Mouse (Mus musculus): Measurements from ENCODE around the gene Hist1h1t. TPM values are rescaled to one million over a fixed set of nuclear protein-coding genes. Genes with fewer than 3 reads are reported as not detected.

The Hist1h1t gene
- polyA plus RNA-seq, 1 experiment from 2014 or later, result not detected

- WGBS, result 58% methylated on average over 4 of the region's 4 CpGs
- H3K4me1 ChIP-seq (replicated peaks; ENCODE audit: control insufficient read depth, insufficient read depth, low read length), result peaks cover 24% of the 10 kb centered on the region
- H3K27ac ChIP-seq (ENCODE audit: low read depth, low read length), result no peak overlapping the region; the same call in none of the 2 replicates
- H3K9ac ChIP-seq (ENCODE audit: low read depth, low read length), result no peak overlapping the region
- DNase-seq (ENCODE audit: low spot score) (no peak), ATAC-seq (replicated peaks; ENCODE audit: low FRiP score) (peak; percentile 71; the same call in 1 of the 2 replicates)
- H3K4me3 ChIP-seq (ENCODE audit: low read depth, low read length), result no peak overlapping the region
- no peaks in the 10 kb centered on the region for H3K27me3 ChIP-seq (replicated peaks; ENCODE audit: control insufficient read depth, insufficient read depth, low read length)
- no peaks in the 10 kb centered on the region for H3K36me3 ChIP-seq (ENCODE audit: control insufficient read depth, insufficient read depth, low read length)
- H3K9me3 ChIP-seq (ENCODE audit: control insufficient read depth, low read length), result no peaks in the 10 kb centered on the region
- no peak overlapping the region for H3K4me2 ChIP-seq
These were observed 28.6 kb downstream of the Hist1h1t start for GRCm38 (mm10) chr13:23724239-23724638.

- H3K9ac ChIP-seq (ENCODE audit: low read depth, low read length), result no peak overlapping the region
- ATAC-seq (replicated peaks; ENCODE audit: low FRiP score) (no peak), DNase-seq (ENCODE audit: low spot score) (peak; percentile 26)
- H3K4me2 ChIP-seq, result no peak overlapping the region
- H3K4me1 ChIP-seq (replicated peaks; ENCODE audit: control insufficient read depth, insufficient read depth, low read length), result peaks cover 24% of the 10 kb centered on the region
- H3K27me3 ChIP-seq (replicated peaks; ENCODE audit: control insufficient read depth, insufficient read depth, low read length), result no peaks in the 10 kb centered on the region
- H3K36me3 ChIP-seq (ENCODE audit: control insufficient read depth, insufficient read depth, low read length), result no peaks in the 10 kb centered on the region
- no peak overlapping the region for H3K27ac ChIP-seq (ENCODE audit: low read depth, low read length)
- 38% methylated on average over 1 of the region's 1 CpGs for WGBS
- no peaks in the 10 kb centered on the region for H3K9me3 ChIP-seq (ENCODE audit: control insufficient read depth, low read length)
- no peak overlapping the region for H3K4me3 ChIP-seq (ENCODE audit: low read depth, low read length)
These were observed 29.6 kb downstream of the Hist1h1t start for GRCm38 (mm10) chr13:23725213-23725612.

DNA sequence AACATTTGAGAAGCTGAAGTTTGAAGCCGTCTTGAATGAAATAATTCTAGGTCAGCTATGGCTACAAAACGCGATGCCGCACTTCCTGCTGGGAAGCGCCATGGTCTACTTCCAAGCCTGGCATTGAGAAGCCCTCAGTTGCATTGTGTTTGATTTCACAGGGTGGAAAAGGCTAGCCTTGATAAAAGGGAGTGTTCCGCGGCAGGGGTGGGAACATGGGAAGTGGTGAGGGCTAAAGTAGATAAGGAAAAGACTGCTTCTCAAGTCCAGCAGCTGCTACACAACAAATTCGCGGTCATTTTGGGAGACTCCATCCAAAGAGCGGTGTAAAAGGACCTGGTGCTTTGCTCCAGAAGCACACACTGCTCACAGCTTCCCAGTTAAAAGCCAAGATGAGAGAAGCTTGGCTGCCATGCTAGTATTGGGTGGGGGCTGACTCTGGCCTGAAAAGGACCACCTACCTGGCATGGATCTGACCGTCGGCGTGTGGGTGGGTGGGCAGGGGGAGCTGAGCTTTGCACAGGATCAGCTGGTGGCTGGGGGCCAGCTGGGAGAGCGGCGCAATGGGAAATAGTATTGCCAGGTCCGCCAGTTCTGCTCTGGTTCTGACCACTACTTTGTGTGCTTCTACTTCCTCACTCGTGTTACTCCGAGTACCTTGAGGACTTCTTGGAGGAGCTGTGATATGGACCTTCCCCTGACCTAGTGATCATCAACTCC is 33.0 kb downstream of the Hist1h1t start:
- no peaks in the 10 kb centered on the region for H3K9me3 ChIP-seq (ENCODE audit: control insufficient read depth, low read length)
- H3K27ac ChIP-seq (ENCODE audit: low read depth, low read length), result no peak overlapping the region
- no peak for DNase-seq (ENCODE audit: low spot score)
- H3K27me3 ChIP-seq (replicated peaks; ENCODE audit: control insufficient read depth, insufficient read depth, low read length), result no peaks in the 10 kb centered on the region
- no peak for ATAC-seq (replicated peaks; ENCODE audit: low FRiP score)
- WGBS, result 56% methylated on average over 18 of the region's 18 CpGs
- H3K4me2 ChIP-seq, result peak overlapping the region; percentile 33; the same call in 1 of the 2 replicates
- no peak overlapping the region; the same call in 1 of the 2 replicates for H3K9ac ChIP-seq (ENCODE audit: low read depth, low read length)
- no peak overlapping the region for H3K4me3 ChIP-seq (ENCODE audit: low read depth, low read length)
- H3K36me3 ChIP-seq (ENCODE audit: control insufficient read depth, insufficient read depth, low read length), result no peaks in the 10 kb centered on the region
- peaks cover 27% of the 10 kb centered on the region for H3K4me1 ChIP-seq (replicated peaks; ENCODE audit: control insufficient read depth, insufficient read depth, low read length)

GRCm38 (mm10) chr13:23729192-23729525 is 33.5 kb downstream of the Hist1h1t start:
- H3K9ac ChIP-seq (ENCODE audit: low read depth, low read length), result no peak overlapping the region
- H3K27ac ChIP-seq (ENCODE audit: low read depth, low read length), result no peak overlapping the region
- no peaks in the 10 kb centered on the region for H3K9me3 ChIP-seq (ENCODE audit: control insufficient read depth, low read length)
- no peak overlapping the region for H3K4me3 ChIP-seq (ENCODE audit: low read depth, low read length)
- ATAC-seq (replicated peaks; ENCODE audit: low FRiP score) (no peak), DNase-seq (ENCODE audit: low spot score) (no peak)
- H3K4me1 ChIP-seq (replicated peaks; ENCODE audit: control insufficient read depth, insufficient read depth, low read length), result peaks cover 22% of the 10 kb centered on the region
- H3K27me3 ChIP-seq (replicated peaks; ENCODE audit: control insufficient read depth, insufficient read depth, low read length), result no peaks in the 10 kb centered on the region
- 71% methylated on average over 9 of the region's 9 CpGs for WGBS
- no peak overlapping the region for H3K4me2 ChIP-seq
- H3K36me3 ChIP-seq (ENCODE audit: control insufficient read depth, insufficient read depth, low read length), result no peaks in the 10 kb centered on the region

- Histone ChIP-seq H3K9me3 (ENCODE audit: control insufficient read depth, low read length) (no peaks in the 10 kb centered on the region), H3K27ac (ENCODE audit: low read depth, low read length) (no peak overlapping the region), H3K4me1 (replicated peaks; ENCODE audit: control insufficient read depth, insufficient read depth, low read length) (peaks cover 17% of the 10 kb centered on the region), H3K36me3 (ENCODE audit: control insufficient read depth, insufficient read depth, low read length) (no peaks in the 10 kb centered on the region), H3K4me3 (ENCODE audit: low read depth, low read length) (no peak overlapping the region), H3K4me2 (no peak overlapping the region), H3K27me3 (replicated peaks; ENCODE audit: control insufficient read depth, insufficient read depth, low read length) (no peaks in the 10 kb centered on the region), H3K9ac (ENCODE audit: low read depth, low read length) (no peak overlapping the region)
- WGBS, result 89% methylated on average over 5 of the region's 5 CpGs
- no peak for ATAC-seq (replicated peaks; ENCODE audit: low FRiP score)
- DNase-seq (ENCODE audit: low spot score), result no peak
These were observed 34.1 kb downstream of the Hist1h1t start for GRCm38 (mm10) chr13:23729706-23730105.

GRCm38 (mm10) chr13:23730479-23730878 is 34.9 kb downstream of the Hist1h1t start:
- DNase-seq (ENCODE audit: low spot score), result no peak
- H3K27me3 ChIP-seq (replicated peaks; ENCODE audit: control insufficient read depth, insufficient read depth, low read length), result no peaks in the 10 kb centered on the region
- peak; percentile 50 for ATAC-seq (replicated peaks; ENCODE audit: low FRiP score)

GRCm38 (mm10) chr13:23732156-23732804 is 36.7 kb downstream of the Hist1h1t start:
- ATAC-seq (replicated peaks; ENCODE audit: low FRiP score) (0 out of 2 replicates have a peak, but pooled peaks have one; percentile 29), DNase-seq (ENCODE audit: low spot score) (no peak)
- no peak overlapping the region for H3K9ac ChIP-seq (ENCODE audit: low read depth, low read length)
- H3K4me2 ChIP-seq, result no peak overlapping the region
- WGBS, result 25% methylated on average over 8 of the region's 8 CpGs
- H3K36me3 ChIP-seq (ENCODE audit: control insufficient read depth, insufficient read depth, low read length), result no peaks in the 10 kb centered on the region
- H3K27ac ChIP-seq (ENCODE audit: low read depth, low read length), result no peak overlapping the region
- H3K4me1 ChIP-seq (replicated peaks; ENCODE audit: control insufficient read depth, insufficient read depth, low read length), result peaks cover 12% of the 10 kb centered on the region; the same call in 1 of the 2 replicates
- H3K9me3 ChIP-seq (ENCODE audit: control insufficient read depth, low read length), result no peaks in the 10 kb centered on the region
- H3K4me3 ChIP-seq (ENCODE audit: low read depth, low read length), result no peak overlapping the region
- no peaks in the 10 kb centered on the region for H3K27me3 ChIP-seq (replicated peaks; ENCODE audit: control insufficient read depth, insufficient read depth, low read length)

More at GRCm38 (mm10) chr13:23730479-23730878, 34.9 kb downstream of the Hist1h1t start:
- Histone ChIP-seq H3K4me2 (peak overlapping the region; percentile 27), H3K36me3 (ENCODE audit: control insufficient read depth, insufficient read depth, low read length) (no peaks in the 10 kb centered on the region), H3K9me3 (ENCODE audit: control insufficient read depth, low read length) (no peaks in the 10 kb centered on the region), H3K9ac (ENCODE audit: low read depth, low read length) (no peak overlapping the region), H3K4me1 (replicated peaks; ENCODE audit: control insufficient read depth, insufficient read depth, low read length) (peaks cover 12% of the 10 kb centered on the region; the same call in 1 of the 2 replicates), H3K4me3 (ENCODE audit: low read depth, low read length) (no peak overlapping the region), H3K27ac (ENCODE audit: low read depth, low read length) (no peak overlapping the region)
- 42% methylated on average over 8 of the region's 8 CpGs for WGBS

DNA sequence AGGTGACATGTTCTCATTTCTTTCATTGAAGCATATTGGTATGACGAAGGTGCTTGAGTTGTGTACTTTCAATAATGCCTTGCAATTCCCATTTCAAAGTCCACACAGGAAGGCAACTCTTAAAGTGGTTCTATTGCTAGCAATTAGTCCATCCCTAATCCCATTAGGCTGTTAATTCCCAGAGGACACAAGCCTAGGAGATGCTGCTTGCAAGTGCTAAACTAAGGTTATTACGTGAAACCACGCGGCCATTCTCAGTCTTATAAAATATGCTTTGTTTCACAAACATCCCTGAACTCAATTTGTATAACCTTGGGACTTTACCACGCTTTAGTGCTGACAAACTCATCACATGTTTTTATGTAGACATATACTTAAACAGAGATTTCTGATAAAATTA is 41.5 kb downstream of the Hist1h1t start:
- H3K27me3 ChIP-seq (replicated peaks; ENCODE audit: control insufficient read depth, insufficient read depth, low read length), result no peaks in the 10 kb centered on the region
- H3K4me3 ChIP-seq (ENCODE audit: low read depth, low read length), result no peak overlapping the region
- H3K4me2 ChIP-seq, result no peak overlapping the region
- H3K36me3 ChIP-seq (ENCODE audit: control insufficient read depth, insufficient read depth, low read length), result no peaks in the 10 kb centered on the region
- DNase-seq (ENCODE audit: low spot score) (no peak), ATAC-seq (replicated peaks; ENCODE audit: low FRiP score) (no peak)
- WGBS, result 91% methylated on average over 5 of the region's 5 CpGs
- H3K27ac ChIP-seq (ENCODE audit: low read depth, low read length), result peak overlapping the region; percentile 32; the same call in 1 of the 2 replicates
- no peaks in the 10 kb centered on the region for H3K9me3 ChIP-seq (ENCODE audit: control insufficient read depth, low read length)
- peaks cover 7% of the 10 kb centered on the region for H3K4me1 ChIP-seq (replicated peaks; ENCODE audit: control insufficient read depth, insufficient read depth, low read length)
- no peak overlapping the region for H3K9ac ChIP-seq (ENCODE audit: low read depth, low read length)

Data from liver, embryonic 11.5 days (tissue).